Mouse (Mus musculus) cortical plate, adult 2 months (tissue): ENCODE measurements around the gene Trpv2.

ENCODE experiments used
- CTCF ChIP-seq: fragments of 200-500 bp; IDR thresholded peaks from 2 replicates; pipeline ENCODE4 v1.5.1; 2011; ENCODE audit warnings: mild to moderate bottlenecking, control low read depth, low read length; ENCODE audit not compliant: insufficient read depth; ENCODE audit errors: extremely low read depth
- POLR2A ChIP-seq: fragments of 200-500 bp; IDR thresholded peaks from 2 replicates; pipeline ENCODE4 v1.6.1; 2011; ENCODE audit warnings: mild to moderate bottlenecking, low read length, control low read depth; ENCODE audit not compliant: insufficient read depth; ENCODE audit errors: extremely low read depth

GRCm38 (mm10) chr11:62607170-62607951 is 33.1 kb downstream of the Trpv2 start:
- no peak for TF ChIP-seq CTCF
- no peak for TF ChIP-seq POLR2A
